Mouse (Mus musculus): Measurements from ENCODE around the gene Vmo1.

GRCm38 (mm10) chr11:70506385-70506784 lies 8.0 kb downstream of the Vmo1 start:
- TF ChIP-seq CTCF (IDR thresholded peaks at IDR 0.05; ENCODE audit: control insufficient read depth, insufficient read depth, low read length) (peak; percentile 57), POLR2A (IDR thresholded peaks at IDR 0.05; ENCODE audit: borderline replicate concordance, control insufficient read depth, low read depth, low read length) (no peak)
